Mouse (Mus musculus) cerebellum, postnatal 4 days (tissue): Measurements from ENCODE around the gene Erc2.

Experiments
- DNase-seq, 2 experiments: peaks; one replicate each; pipeline ENCODE4 v3.0.0; 2022; ENCODE audit warnings: low spot score in 2 of 2, mixed read lengths in 1 of 2

Gene Erc2

DNA sequence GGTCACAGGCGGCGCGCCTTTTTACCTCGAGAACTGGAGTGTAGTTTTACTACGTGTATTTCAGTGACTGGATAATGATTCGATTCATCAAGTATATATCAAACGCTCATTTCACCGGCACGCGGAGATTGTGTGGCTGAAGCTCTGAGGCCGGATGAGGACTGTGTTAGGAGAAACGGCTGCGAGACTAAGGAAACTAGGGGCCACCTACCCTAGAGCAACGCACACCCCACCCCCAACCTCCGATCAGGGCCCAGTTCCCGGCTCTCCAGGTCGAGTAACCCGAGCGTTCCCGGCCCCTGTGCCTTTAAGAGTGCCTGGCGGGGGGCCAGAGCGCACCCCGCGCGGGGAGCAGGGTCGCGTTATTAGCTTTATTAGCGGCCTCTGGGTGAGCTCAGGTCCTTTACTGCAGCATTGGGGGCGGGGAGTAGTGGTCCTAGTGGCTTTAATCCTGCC, 884.2 kb downstream of the Erc2 start:
- peak in 1 of 2 experiments; percentile 44 for DNase-seq

DNA sequence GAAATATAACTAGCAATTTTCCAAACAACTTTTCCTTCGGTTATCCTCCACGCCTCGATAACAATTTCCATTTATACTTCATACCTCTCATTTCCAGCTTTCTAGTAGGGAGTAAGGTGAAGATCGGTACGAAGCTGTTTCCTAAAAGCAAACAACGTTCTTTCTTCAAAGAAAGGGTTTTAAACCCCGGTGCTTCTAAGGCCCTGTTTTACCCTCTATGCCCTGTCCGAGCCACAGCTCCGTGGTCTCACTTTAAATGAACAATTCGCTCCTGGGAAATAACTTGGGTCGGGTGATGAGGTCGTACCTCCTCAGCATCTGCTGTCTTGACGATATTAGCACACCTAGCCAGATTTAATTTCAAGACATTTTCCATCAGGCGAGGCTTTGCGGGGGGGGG, 884.8 kb downstream of the Erc2 start:
- DNase-seq, result no peak

DNA sequence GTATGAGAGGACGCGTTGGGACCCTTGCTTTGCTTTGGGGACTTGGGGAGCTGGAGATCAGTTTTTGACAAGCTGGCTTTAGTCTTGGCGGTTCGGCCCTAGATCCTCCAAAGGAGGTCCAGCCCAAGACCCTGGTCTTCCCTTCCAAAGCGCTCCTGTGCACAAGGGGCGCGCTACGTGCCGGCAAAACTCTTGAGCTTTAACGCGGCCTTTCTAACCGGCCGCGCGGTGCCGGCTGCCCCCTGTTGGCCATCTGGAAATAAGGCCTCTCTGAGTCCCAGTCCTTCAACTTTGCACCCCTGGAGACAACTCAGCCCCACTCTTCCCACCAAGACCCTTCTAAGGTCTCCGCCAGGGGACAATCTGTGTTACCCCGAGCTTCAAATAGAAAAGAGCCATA, 885.2 kb downstream of the Erc2 start:
- peak; percentile 44 to 74 for DNase-seq

DNA sequence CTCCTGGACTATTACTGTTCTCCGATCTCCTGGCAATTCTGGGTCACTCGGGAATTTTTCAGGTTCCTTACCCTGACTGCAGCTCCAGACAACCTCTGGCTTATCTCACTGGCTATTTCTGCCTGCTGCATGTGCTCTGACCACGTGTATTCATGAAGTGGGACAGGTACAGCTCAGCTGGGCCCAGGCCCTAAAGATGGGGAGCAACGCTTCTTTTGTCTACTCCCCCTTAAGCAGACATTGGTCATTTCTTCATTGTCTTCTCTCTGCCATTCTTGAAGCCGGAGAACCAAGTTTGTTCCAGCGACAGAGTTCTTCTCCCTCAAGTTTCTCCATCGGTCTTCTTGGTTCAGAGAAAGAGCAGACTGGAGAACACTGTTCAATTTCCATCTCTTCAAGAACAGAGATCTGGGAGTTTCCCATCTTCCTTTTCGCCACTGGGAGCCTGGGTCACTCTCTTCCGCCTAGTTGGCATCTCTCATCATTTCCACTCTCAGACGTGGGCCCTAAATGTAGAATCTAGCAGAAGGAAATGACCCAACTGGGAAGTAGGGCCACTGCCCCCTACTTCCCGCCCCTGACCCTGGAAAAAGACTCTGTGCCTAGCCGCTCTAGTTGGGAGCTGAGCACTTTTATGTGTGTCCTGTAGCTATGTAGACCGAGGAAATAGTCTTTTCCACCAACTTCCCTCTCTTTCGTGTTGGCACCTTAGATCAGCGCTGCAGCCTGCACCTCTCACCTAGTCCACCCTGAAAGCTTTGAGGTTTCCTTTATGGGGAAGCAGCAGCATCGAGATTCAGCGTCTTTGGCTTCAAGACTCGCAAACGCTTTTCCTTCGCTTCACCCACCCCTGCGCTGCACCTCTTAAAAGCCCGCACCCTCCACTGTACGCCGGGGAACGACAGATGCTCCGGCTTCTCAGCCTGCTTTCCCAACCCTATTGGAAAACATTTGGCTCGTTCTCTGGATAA, 886.3 kb downstream of the Erc2 start:
- DNase-seq, result no peak

DNA sequence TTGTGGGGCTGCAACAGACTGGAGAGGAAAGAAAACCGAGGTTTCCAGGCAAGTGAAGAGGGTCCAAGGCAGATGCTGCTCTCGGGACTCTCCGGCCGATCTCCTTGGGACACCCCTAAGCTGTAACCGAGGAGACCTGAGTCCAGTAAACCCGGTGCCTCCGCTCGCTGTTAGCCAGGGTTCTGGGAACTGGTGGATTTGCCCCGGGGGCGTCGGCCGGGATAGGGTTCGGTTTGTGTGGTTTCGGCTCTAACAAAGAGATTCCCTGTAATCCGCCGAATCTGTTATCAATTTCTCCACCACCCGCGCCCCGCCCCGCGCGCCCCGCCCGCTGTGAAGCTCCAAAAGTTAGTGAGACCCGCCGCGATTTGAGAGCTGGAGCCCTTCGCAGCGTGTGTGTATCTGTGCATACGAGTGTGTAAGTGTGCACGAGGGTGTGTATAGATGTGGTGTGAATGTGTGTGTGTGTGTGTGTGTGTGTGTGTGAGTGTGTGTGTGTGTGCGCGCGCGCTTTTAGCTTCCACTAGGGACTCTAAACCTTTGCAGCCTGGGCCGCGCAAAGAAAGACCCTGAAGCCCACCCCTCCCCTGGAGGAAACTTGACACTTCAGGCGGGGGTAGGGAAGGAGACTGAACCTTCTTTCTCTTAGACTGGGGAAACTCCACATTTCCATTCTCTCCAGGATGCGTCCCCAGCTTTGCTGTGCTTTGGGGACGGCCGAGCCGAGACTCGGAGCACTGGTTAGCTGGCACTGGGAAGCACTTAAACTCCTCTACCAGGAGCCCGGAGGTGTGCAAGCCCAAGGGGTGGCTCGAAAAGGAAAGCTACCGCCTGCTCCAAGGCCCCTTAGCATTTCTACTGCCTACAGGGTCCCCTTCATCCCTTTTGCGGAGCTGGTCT, 887.5 kb downstream of the Erc2 start:
- DNase-seq, result peak in 1 of 2 experiments; percentile 46

DNA sequence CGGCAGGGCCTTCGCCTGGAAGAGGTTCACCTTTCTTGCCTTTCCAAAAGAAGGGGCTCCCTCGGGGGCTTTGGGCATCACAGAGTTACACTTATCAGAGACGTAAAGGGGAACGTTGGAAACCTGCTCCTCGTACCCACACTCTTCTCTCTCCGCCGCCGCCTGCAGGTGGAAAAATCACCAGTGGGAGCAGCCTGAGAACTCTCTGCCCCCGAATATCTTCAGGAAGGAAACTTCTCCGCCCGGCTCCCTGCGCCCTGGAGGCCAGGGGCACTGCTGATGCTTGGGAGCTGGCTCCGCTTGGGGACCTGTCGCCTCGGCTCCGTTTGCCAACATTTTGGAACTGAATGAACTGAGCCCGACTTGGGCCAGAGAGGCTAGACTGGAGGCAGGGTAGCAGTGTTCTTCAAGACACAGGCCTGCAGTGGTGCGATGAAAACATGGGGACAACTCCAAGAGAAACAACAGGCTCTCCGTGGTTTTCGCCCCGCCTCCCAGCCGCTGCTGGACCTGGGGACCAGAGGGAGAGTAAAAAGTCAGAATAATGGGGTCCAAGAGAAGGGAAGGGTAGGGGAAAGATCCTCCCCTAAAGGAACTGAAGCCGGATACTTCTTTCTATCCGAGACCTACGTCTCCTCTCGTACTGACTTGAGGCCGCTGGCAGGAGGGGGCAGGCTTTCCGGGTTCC, 888.3 kb downstream of the Erc2 start:
- DNase-seq, result peak in 1 of 2 experiments; percentile 36

DNA sequence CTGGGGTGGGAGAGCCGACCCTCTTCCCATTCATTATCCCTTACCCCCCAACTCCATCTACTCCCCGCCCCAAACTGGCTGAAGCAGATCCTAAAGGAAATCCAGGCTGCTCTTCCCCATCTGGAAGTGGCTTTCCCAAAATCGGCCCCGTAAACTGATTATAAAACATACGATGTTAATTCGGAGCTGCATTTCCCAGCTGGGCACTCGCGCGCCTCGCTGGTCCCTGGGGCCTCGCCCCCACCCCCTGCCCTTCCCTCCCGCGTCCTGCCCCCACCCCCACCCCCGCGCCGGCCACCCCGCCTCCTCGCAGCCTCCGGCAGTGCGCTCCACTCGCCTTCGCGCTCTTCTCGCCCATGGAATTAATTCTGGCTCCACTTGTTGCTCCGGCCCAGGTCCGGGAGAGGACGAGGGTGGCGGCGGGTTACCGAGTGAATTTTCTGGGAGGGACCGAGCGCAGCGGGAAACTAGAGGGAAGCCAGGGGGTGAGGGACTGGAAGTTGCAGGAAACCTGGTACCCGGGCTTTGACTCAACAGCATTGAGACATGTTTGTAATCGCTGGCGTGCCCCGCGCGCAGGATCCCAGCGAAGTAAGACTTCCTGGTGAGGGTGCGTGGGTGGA, 888.9 kb downstream of the Erc2 start:
- DNase-seq, result peak in 1 of 2 experiments; percentile 21

DNA sequence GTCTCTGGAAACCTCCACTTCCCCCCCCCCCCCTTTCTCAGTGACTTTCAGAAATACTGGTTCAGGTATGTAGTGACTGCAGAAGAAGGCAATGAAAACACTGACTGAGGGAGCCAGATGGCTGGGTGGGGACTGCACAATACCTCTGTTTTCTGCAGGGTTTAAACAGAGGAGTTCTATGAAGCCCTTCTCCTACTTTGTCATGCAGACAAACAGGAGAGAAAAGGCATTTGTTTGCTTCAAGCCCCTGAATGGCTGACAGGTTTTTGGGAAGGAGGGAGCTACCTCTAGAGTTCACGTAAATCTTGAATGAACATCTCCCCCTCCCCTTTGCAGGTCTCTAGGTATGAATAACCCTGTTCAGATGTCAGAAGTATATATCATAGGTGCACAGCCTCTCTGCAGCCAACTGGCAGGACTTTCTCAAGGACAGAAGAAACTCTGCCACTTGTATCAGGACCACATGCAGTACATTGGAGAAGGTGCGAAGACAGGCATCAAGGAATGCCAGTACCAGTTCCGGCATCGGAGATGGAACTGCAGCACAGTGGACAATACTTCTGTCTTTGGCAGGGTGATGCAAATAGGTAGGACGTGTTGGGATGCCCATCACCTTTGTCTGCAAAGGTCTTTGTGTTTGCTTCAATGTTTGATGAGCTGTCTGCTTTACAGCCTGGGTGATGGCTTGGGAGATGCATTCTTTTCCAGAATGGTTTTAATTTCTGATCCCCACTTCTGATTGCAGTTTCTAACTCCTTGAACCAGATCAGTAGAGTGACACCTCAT, 890.8 kb downstream of the Erc2 start:
- DNase-seq, result no peak

DNA sequence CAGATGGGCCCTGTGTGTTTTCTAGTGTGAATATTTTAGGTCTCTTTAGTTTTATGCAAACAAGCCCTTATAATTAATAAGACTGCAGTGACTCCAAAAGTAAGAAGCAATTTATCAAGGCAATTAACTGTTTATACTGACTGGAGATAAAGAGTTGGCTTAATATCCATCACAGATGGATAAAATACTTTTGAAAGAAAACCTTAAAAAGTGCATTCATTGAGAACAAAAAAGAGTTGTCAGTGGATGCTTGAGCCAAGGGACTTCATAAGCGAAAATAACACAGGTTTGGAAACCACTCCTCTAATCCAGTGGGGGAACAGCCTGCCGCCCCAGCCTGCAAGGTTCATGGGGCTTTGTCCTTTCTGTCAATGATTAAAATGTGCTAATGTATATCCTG, 891.9 kb downstream of the Erc2 start:
- DNase-seq, result no peak

DNA sequence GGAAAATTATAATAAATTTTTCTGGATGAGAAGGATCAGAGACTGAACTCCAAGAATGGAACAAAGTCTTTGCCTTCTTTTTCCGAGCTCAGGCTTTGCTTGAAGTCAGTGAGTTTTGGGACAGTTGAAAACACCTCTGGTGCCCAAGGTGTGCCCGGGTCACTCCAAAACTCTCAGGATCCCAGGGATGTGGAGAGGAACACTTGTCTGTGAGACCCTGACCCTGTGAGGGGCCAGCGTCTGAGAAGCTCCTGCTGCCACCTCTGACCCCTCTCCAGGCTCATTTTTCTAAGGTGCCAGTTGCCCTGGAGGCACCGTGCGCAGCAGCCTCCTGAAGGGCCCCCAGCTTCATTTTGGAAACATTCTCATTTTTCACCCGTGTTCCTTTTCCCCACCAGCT, 893.1 kb downstream of the Erc2 start:
- DNase-seq, result no peak

DNA sequence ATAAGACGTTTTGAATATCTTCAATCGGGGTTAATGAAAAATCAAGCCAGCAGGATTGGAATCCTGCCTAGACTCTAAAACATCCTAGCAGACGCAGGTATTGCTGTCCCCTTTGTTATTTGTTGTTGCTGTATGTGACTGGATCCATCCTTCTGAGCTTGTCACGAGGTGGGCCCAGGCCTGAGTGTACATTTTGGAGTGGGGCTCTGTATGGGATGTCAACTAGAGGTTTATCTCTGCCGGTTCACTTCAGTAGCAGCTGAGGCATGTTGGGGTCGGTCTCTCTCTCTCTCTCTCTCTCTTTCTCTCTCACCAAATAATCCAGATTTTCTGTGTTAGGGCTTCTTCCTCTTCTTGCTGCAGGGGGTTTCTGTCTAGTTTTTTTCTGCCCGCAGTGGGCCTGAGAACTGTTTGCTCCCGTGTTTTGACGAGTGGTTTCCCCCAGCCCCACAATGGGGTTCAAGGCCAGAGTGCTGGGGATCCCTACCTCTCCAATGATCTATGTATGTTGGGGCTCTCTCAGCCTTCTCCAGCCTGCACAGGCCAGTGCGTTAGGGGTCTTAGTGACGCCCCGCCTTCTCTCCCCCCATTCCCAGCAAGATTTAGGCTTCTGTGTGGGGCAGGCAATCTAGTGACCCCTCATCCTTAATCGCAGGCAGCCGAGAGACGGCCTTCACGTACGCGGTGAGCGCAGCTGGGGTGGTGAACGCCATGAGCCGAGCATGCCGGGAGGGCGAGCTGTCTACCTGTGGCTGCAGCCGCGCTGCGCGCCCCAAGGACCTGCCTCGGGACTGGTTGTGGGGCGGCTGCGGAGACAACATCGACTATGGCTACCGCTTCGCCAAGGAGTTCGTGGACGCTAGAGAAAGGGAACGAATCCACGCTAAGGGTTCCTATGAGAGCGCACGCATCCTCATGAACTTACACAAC, 895.7 kb downstream of the Erc2 start:
- no peak for DNase-seq

DNA sequence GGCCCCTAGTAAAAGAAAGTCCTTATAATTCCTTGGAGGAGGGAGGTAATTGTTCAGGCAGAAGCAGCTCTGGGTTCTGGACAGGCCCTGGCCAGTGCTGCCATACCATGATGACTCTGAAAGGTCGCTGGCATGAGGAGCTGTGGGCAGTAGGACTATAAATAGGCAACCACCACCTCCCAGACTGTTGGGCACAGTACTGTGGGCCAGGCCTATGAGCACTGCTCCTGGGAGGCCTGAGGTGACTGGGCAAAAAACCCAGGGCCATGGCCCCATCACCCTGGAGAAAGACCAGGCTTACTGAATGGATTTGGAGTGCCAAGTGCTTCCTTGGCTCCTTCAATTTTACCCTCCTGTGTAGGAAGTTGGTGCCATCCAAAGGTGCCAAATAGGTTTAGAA, 898.9 kb downstream of the Erc2 start:
- no peak for DNase-seq

DNA sequence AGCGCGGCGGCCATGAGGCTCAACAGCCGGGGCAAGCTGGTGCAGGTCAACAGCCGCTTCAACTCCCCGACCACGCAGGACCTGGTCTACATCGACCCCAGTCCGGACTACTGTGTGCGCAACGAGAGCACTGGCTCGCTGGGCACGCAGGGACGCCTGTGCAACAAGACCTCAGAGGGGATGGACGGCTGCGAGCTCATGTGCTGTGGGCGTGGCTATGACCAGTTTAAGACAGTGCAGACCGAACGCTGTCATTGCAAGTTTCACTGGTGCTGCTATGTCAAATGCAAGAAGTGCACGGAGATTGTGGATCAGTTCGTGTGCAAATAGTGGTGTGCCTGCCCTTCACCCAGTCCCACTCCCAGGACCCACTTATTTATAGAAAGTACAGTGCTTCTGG, 900.4 kb downstream of the Erc2 start:
- no peak for DNase-seq

DNA sequence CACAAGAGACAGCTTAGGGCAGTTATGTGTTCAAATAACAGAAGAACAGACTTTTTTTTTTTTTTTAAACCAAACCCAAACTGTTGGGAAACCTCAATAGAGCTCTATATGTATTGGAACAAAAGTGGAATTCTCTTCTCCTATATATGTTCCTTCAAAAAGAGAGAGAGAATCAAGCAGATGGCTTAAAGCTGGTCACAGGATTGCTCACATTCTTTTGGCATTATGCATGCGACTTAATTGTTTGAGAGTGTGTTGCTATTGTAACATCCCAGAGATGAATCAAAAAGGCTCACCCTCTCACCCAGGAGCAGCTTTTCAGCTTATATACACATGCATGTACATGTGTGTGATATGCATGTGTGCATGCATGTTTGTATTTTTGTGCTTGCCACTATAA, 903.3 kb downstream of the Erc2 start:
- DNase-seq, result no peak
